Mouse (Mus musculus) midbrain, embryonic 13.5 days (tissue): ENCODE measurements around the gene Ap5m1. TPM values are rescaled to one million over a fixed set of nuclear protein-coding genes. Genes with fewer than 3 reads are reported as not detected.
A peak's percentile ranks its signal among the peaks of the same experiment; 100 is the strongest.
"Not testable (repeated sequence)": the region's sequence is repeated elsewhere in the genome, so short reads cannot be mapped to it uniquely, and the experiment has no call there.

Experiments used
- ATAC-seq: fragments of 200-750 bp; cut with Nextera tagmentation; 2 replicates; pipeline ENCODE4 v1.8.0; 2017; ENCODE audit warnings: mild to moderate bottlenecking, moderate TSS enrichment, moderate library complexity
- H3K27ac ChIP-seq: fragments of 300-500 bp; sonication (generic); 2 replicates; pipeline ENCODE4 v1.5.1; 2015; ENCODE audit warnings: inconsistent platforms, mild to moderate bottlenecking, moderate library complexity
- H3K27me3 ChIP-seq: fragments of 300-500 bp; sonication (generic); 2 replicates; pipeline ENCODE4 v1.6.1; 2015; ENCODE audit warnings: mild to moderate bottlenecking, inconsistent platforms
- H3K36me3 ChIP-seq: fragments of 300-500 bp; sonication (generic); 2 replicates; pipeline ENCODE4 v1.6.1; 2015; ENCODE audit warnings: mild to moderate bottlenecking, inconsistent platforms
- H3K4me1 ChIP-seq: fragments of 300-500 bp; sonication (generic); replicated peaks from 2 replicates; pipeline ENCODE4 v1.6.1; 2015; ENCODE audit warnings: inconsistent platforms
- H3K4me2 ChIP-seq: fragments of 300-500 bp; sonication (generic); replicated peaks from 2 replicates; pipeline ENCODE4 v1.6.1; 2015; ENCODE audit warnings: moderate library complexity, mild to moderate bottlenecking, inconsistent platforms
- H3K4me3 ChIP-seq: fragments of 300-500 bp; sonication (generic); replicated peaks from 2 replicates; pipeline ENCODE4 v1.5.1; 2015; ENCODE audit warnings: mild to moderate bottlenecking, inconsistent platforms
- H3K9ac ChIP-seq: fragments of 300-500 bp; sonication (generic); replicated peaks from 2 replicates; pipeline ENCODE4 v1.6.1; 2015; ENCODE audit warnings: mild to moderate bottlenecking, inconsistent platforms
- H3K9me3 ChIP-seq: fragments of 300-500 bp; sonication (generic); 2 replicates; pipeline ENCODE4 v1.6.1; 2016; ENCODE audit warnings: mild to moderate bottlenecking, inconsistent platforms
- WGBS: fragments of 180-500 bp; shearing (Covaris S2); methylation state at CpG from one replicate; pipeline ENCODE4 v1.1.7; 2015; 5-methylcytosine and 5-hydroxymethylcytosine counted together
- polyA plus RNA-seq: library from polyadenylated mRNA; unstranded; fragments of >200 nt; fragmentation: Nextera tagmentation; extraction: Ambion mirVana; gene quantifications from 2 replicates; pipeline ENCODE4 v1.2.1, GENCODE M21; 2015

Ap5m1 gene
- polyA plus RNA-seq, 1 experiment from 2014 or later = 27.4 TPM

DNA sequence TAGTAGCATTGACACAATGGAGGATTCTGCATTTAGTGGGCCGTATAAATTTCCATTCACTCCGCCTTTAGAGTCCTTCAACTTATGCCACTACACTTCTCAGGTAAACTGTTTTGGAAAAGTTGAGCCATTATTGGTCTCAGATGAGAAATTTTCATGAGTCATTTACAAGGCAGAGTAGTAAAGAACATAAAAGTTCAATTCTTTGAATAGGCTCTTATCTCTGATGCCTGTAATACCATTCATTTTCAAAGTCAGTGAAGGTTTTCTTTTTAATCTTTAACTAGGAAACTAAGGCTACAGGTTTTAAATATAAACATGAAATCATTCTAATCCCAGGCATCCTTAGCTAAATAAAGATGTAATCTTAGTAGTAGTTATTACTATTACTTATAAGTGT lies 12.9 kb downstream of the Ap5m1 start:
- 97% methylated on average over 2 of the region's 2 CpGs for WGBS
- ATAC-seq = no peak

GRCm38 (mm10) chr14:49086522-49086921 lies 20.6 kb downstream of the Ap5m1 start:
- no peak for ATAC-seq

More for the DNA sequence above, 12.9 kb downstream of the Ap5m1 start:
- Histone ChIP-seq H3K27ac (no peak overlapping the region), H3K9ac (no peak overlapping the region), H3K4me1 (no peaks in the 10 kb centered on the region), H3K36me3 (peaks cover 37% of the 10 kb centered on the region), H3K27me3 (no peaks in the 10 kb centered on the region), H3K9me3 (no peaks in the 10 kb centered on the region), H3K4me3 (no peak overlapping the region), H3K4me2 (no peak overlapping the region)

GRCm38 (mm10) chr14:49088155-49089048 lies 22.5 kb downstream of the Ap5m1 start:
- H3K36me3 ChIP-seq = peaks cover 23% of the 10 kb centered on the region
- no peak overlapping the region for H3K4me3 ChIP-seq
- H3K4me1 ChIP-seq = peaks cover 25% of the 10 kb centered on the region
- H3K27ac ChIP-seq = no peak overlapping the region
- H3K9ac ChIP-seq = no peak overlapping the region
- H3K4me2 ChIP-seq = no peak overlapping the region
- H3K27me3 ChIP-seq = 0 out of 2 replicates have a peak, but pooled peaks cover 3% of the 10 kb centered on the region
- WGBS = 8% methylated on average over 14 of the region's 14 CpGs
- 0 out of 2 replicates have a peak, but pooled peaks have one; percentile 50 for ATAC-seq
- no peaks in the 10 kb centered on the region for H3K9me3 ChIP-seq

More at GRCm38 (mm10) chr14:49086522-49086921, 20.6 kb downstream of the Ap5m1 start:
- Histone ChIP-seq H3K9me3 (no peaks in the 10 kb centered on the region), H3K27ac (no peak overlapping the region), H3K9ac (no peak overlapping the region), H3K36me3 (peaks cover 31% of the 10 kb centered on the region), H3K4me2 (no peak overlapping the region), H3K4me1 (peaks cover 25% of the 10 kb centered on the region), H3K4me3 (no peak overlapping the region), H3K27me3 (no peaks in the 10 kb centered on the region)
- 73% methylated on average over 4 of the region's 4 CpGs for WGBS

DNA sequence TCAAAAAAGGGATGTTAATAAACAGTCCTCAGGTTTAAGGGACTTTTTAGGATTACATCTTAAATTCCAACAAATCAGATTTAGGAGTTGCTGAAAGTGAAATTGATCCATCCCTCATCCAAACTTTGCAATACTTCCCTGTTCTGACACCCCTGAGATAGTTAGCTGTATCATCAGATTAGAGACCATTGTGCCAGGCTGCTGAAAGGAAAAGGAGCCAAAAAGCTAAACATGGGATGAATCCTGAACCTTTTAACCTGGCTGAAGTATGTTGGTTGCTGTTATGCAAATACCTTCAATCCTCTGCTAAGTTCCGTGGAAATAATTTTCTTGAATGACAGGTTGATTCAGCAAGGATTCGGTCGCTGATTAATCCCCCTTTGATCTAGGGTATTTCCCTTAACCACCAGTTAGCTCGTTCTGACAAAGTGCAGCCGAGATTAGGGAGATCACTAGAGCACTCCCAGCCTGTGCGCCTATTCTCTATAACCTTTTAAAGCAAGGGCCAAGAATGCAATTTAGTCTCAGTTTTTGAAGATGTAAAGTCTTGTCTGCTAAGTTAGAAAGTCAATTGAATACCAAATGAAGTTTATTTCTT lies 23.7 kb downstream of the Ap5m1 start:
- Histone ChIP-seq H3K4me2 (no peak overlapping the region), H3K4me1 (peaks cover 25% of the 10 kb centered on the region), H3K4me3 (no peak overlapping the region), H3K36me3 (peaks cover 12% of the 10 kb centered on the region), H3K27ac (no peak overlapping the region), H3K9ac (no peak overlapping the region), H3K9me3 (no peaks in the 10 kb centered on the region), H3K27me3 (0 out of 2 replicates have a peak, but pooled peaks cover 3% of the 10 kb centered on the region)
- peak; percentile 85 for ATAC-seq
- WGBS = 4% methylated on average over 6 of the region's 6 CpGs

DNA sequence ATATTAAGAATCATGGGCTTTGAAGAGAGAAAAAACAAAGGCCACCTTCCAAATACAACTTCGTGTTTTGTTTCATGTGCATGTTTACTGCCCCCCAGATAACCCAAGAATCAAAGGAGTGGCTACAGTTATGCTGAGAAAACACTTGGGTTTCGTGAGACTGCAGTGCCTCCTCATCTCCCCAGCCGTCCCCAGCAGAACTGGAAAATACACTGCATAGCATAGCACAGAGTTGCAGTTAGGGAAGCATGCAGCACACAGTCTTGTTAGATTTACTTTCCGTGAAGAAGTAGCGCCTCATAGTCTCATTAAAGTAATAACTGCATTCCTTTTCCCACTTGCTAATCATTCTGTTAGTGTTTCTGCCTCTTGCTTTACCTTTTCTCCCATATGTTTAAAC lies 24.2 kb downstream of the Ap5m1 start:
- Histone ChIP-seq H3K9me3 (no peaks in the 10 kb centered on the region), H3K4me2 (no peak overlapping the region), H3K27me3 (0 out of 2 replicates have a peak, but pooled peaks cover 3% of the 10 kb centered on the region), H3K4me1 (peaks cover 25% of the 10 kb centered on the region), H3K9ac (no peak overlapping the region), H3K27ac (peak overlapping the region; percentile 56; the same call in 1 of the 2 replicates), H3K36me3 (peaks cover 9% of the 10 kb centered on the region), H3K4me3 (no peak overlapping the region)
- peak; percentile 71 for ATAC-seq
- 11% methylated on average over 5 of the region's 5 CpGs for WGBS

GRCm38 (mm10) chr14:49091277-49091676 lies 25.4 kb downstream of the Ap5m1 start:
- H3K4me3 ChIP-seq = no peak overlapping the region
- peaks cover 29% of the 10 kb centered on the region for H3K4me1 ChIP-seq
- no peak overlapping the region for H3K27ac ChIP-seq
- no peak overlapping the region for H3K4me2 ChIP-seq
- H3K9ac ChIP-seq = no peak overlapping the region
- WGBS = 38% methylated on average over 4 of the region's 4 CpGs
- 0 out of 2 replicates have a peak, but pooled peaks cover 3% of the 10 kb centered on the region for H3K27me3 ChIP-seq
- H3K9me3 ChIP-seq = no peaks in the 10 kb centered on the region
- peaks cover 6% of the 10 kb centered on the region for H3K36me3 ChIP-seq
- no peak for ATAC-seq

- H3K4me1 ChIP-seq = peaks cover 29% of the 10 kb centered on the region
- H3K9ac ChIP-seq, H3K4me3 ChIP-seq, H3K9me3 ChIP-seq, H3K27me3 ChIP-seq, ATAC-seq, H3K27ac ChIP-seq, H3K4me2 ChIP-seq, H3K36me3 ChIP-seq: not testable (repeated sequence)
- 26% methylated on average over 1 of the region's 1 CpGs for WGBS
Observed at GRCm38 (mm10) chr14:49091755-49092154, 25.9 kb downstream of the Ap5m1 start.

DNA sequence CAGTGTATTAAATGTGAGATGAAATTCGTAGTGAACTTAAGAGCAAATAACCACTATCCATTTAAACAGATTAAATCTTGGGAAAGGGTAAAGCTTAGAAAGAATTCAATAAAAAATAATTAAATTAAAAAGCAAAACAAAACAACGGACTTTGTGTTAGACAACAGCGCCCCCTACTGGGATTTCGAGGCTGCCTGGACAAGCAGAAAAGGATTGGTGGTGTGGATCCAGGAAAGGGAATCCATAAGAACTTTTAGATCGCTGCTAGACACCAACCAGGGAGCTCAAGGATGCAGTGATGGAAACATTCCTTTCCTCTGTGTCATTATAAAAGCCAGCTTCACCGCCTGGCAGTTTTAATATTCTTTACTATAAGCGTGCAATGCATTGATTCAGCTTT lies 52.5 kb downstream of the Ap5m1 start:
- ATAC-seq = no peak
- no peaks in the 10 kb centered on the region for H3K36me3 ChIP-seq
- WGBS = 6% methylated on average over 7 of the region's 7 CpGs

GRCm38 (mm10) chr14:49121723-49122122 lies 55.8 kb downstream of the Ap5m1 start:
- no peaks in the 10 kb centered on the region for H3K36me3 ChIP-seq
- no peak for ATAC-seq
- 76% methylated on average over 9 of the region's 9 CpGs for WGBS

More for the DNA sequence above, 52.5 kb downstream of the Ap5m1 start:
- Histone ChIP-seq H3K4me1 (no peaks in the 10 kb centered on the region), H3K4me3 (no peak overlapping the region), H3K27me3 (no peaks in the 10 kb centered on the region), H3K9ac (no peak overlapping the region), H3K9me3 (no peaks in the 10 kb centered on the region), H3K4me2 (no peak overlapping the region), H3K27ac (no peak overlapping the region)

DNA sequence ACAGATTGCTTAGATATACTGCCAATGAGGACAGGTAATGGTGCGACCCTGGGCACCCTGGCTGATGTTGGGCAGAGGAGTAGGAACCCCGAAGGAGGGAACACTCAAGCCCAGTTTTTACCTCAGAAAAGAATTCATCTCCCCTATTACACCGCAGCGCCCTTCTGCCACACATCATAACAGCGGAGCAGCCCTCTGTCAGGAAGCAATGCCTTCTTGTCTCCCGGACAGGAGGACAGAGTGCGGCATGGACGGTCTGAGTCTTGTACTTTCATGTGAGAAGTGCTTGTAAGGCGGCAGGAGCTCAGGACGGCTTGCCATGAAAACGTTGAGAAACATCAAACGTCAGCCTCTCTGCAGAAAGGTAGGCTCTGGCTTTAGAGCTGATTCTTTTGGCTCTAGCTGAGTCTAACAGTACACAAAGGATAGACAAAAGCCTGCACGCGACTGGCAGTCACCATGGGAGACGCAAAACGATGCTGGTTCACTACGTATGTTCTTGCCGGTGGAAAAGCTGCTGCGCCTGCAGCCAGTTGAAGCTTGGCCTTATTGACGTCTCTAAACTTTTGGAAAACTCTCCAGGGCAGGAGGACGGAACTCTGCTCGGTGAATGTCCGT lies 61.4 kb downstream of the Ap5m1 start:
- 18% methylated on average over 23 of the region's 23 CpGs for WGBS
- H3K9ac ChIP-seq = peak overlapping the region; percentile 62
- H3K27me3 ChIP-seq = no peaks in the 10 kb centered on the region
- peaks cover 22% of the 10 kb centered on the region for H3K4me1 ChIP-seq
- H3K4me3 ChIP-seq = peak overlapping the region; percentile 27
- H3K4me2 ChIP-seq = peak overlapping the region; percentile 57
- no peaks in the 10 kb centered on the region for H3K9me3 ChIP-seq
- ATAC-seq = peak; percentile 79
- H3K27ac ChIP-seq = peak overlapping the region; percentile 12; the same call in 1 of the 2 replicates
- no peaks in the 10 kb centered on the region for H3K36me3 ChIP-seq

More at GRCm38 (mm10) chr14:49121723-49122122, 55.8 kb downstream of the Ap5m1 start:
- Histone ChIP-seq H3K4me1 (no peaks in the 10 kb centered on the region), H3K4me3 (no peak overlapping the region), H3K4me2 (no peak overlapping the region), H3K27ac (no peak overlapping the region), H3K27me3 (no peaks in the 10 kb centered on the region), H3K9ac (no peak overlapping the region), H3K9me3 (no peaks in the 10 kb centered on the region)

- WGBS = 16% methylated on average over 10 of the region's 10 CpGs
- H3K9me3 ChIP-seq = no peaks in the 10 kb centered on the region
- H3K36me3 ChIP-seq = no peaks in the 10 kb centered on the region
- H3K4me1 ChIP-seq = peaks cover 22% of the 10 kb centered on the region
- H3K4me3 ChIP-seq = no peak overlapping the region
- no peak for ATAC-seq
- H3K9ac ChIP-seq = no peak overlapping the region; the same call in 1 of the 2 replicates
- no peak overlapping the region for H3K27ac ChIP-seq
- H3K27me3 ChIP-seq = no peaks in the 10 kb centered on the region
- no peak overlapping the region for H3K4me2 ChIP-seq
Observed at GRCm38 (mm10) chr14:49128544-49129263, 62.8 kb downstream of the Ap5m1 start.
